Mouse (Mus musculus) embryo, embryonic 11.5 days (tissue): Measurements from ENCODE around the gene Pigu.

Source experiments
- DNase-seq: peaks from one replicate; pipeline ENCODE4 v3.0.0-alpha.2; 2012; ENCODE audit warnings: low read depth, low spot score

Gene Pigu

GRCm38 (mm10) chr2:155356971-155357591 is at the start of gene Pigu:
Gene Pigu, minus strand, starts transcription at chr2:155357430.
- peak; percentile 89 for DNase-seq

GRCm38 (mm10) chr2:155404635-155405034 is 47.4 kb upstream of the Pigu start:
- DNase-seq = no peak

GRCm38 (mm10) chr2:155401926-155402325 is 44.7 kb upstream of the Pigu start:
- no peak for DNase-seq

GRCm38 (mm10) chr2:155400276-155400675 is 43.0 kb upstream of the Pigu start:
- DNase-seq = no peak

- DNase-seq = no peak
Measured at GRCm38 (mm10) chr2:155394586-155394985, 37.4 kb upstream of the Pigu start.

- DNase-seq = no peak
Measured at GRCm38 (mm10) chr2:155388573-155388972, 31.3 kb upstream of the Pigu start.

- DNase-seq = no peak
Measured at GRCm38 (mm10) chr2:155387052-155387451, 29.8 kb upstream of the Pigu start.

GRCm38 (mm10) chr2:155386534-155386899 is 29.3 kb upstream of the Pigu start:
- DNase-seq = no peak

GRCm38 (mm10) chr2:155385731-155386533 is 28.7 kb upstream of the Pigu start:
- DNase-seq = no peak

- DNase-seq = peak; percentile 48
Measured at GRCm38 (mm10) chr2:155385090-155385489, 27.9 kb upstream of the Pigu start.

- DNase-seq = no peak
Measured at GRCm38 (mm10) chr2:155382791-155383438, 25.7 kb upstream of the Pigu start.

- DNase-seq = no peak
Measured at GRCm38 (mm10) chr2:155382332-155382700, 25.1 kb upstream of the Pigu start.

- DNase-seq = peak; percentile 94
Measured at GRCm38 (mm10) chr2:155381643-155382331, 24.6 kb upstream of the Pigu start.

- no peak for DNase-seq
Measured at GRCm38 (mm10) chr2:155381060-155381437, 23.8 kb upstream of the Pigu start.

GRCm38 (mm10) chr2:155380261-155381059 is 23.2 kb upstream of the Pigu start, which contains the start of gene Trp53inp2:
Gene Trp53inp2, plus strand, starts transcription at chr2:155381059.
- DNase-seq = no peak

GRCm38 (mm10) chr2:155376191-155376590 is 19.0 kb upstream of the Pigu start:
- no peak for DNase-seq

GRCm38 (mm10) chr2:155374521-155374920 is 17.3 kb upstream of the Pigu start:
- DNase-seq = no peak

GRCm38 (mm10) chr2:155373886-155374285 is 16.7 kb upstream of the Pigu start:
- DNase-seq = no peak

- DNase-seq = no peak
Measured at GRCm38 (mm10) chr2:155373302-155373701, 16.1 kb upstream of the Pigu start.

GRCm38 (mm10) chr2:155372451-155372850 is 15.2 kb upstream of the Pigu start:
- DNase-seq = no peak

GRCm38 (mm10) chr2:155369333-155369883 is 12.2 kb upstream of the Pigu start:
- no peak for DNase-seq
